Mouse (Mus musculus): Measurements from ENCODE around the gene Ankrd31. TPM values are rescaled to one million over a fixed set of nuclear protein-coding genes. Genes with fewer than 3 reads are reported as not detected.
A peak's percentile ranks its signal among the peaks of the same experiment; 100 is the strongest.

Gene Ankrd31
- total and polyA plus RNA-seq, 3 experiments, result not detected

DNA sequence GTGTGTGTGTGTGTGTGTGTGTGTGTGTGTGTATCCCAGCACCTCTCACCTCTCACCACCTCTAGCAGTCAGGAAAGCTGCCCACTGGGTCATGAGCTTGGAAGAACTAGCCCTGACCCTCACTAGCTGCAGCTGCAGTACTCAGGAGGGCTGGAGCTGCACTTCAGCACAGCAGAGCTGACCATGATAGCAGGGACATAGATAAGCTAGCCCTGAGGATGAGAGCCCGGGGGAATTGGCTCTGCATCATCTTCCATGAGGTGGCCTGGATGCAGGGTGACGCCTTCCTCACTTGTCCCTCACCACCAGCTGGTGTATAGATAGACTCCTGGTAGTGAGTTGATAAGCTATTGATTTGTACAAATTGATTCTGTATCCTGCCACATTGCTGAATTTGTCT is 28.1 kb upstream of the Ankrd31 start:
- H3K4me3 ChIP-seq, result no peak overlapping the region
- no peak for TF ChIP-seq POLR2A (IDR thresholded peaks at IDR 0.05; ENCODE audit: insufficient read depth, low read depth, low read length)
- no peak for TF ChIP-seq CTCF (IDR thresholded peaks at IDR 0.05)
- TF ChIP-seq EP300 (IDR thresholded peaks at IDR 0.05; ENCODE audit: insufficient read depth, low read depth, low read length), result no peak
- H3K79me2 ChIP-seq (replicated peaks; ENCODE audit: control insufficient read depth, insufficient read depth, low read length), result no peaks in the 10 kb centered on the region
- DNase-seq, result no peak
- 60% methylated on average over 2 of the region's 2 CpGs for WGBS
- intact Hi-C loops (cut with DNase I), result no loop called here
- H3K4me1 ChIP-seq (ENCODE audit: control insufficient read depth, insufficient read depth, low read length), result no peaks in the 10 kb centered on the region
- no peaks in the 10 kb centered on the region for H3K27me3 ChIP-seq (ENCODE audit: control insufficient read depth, insufficient read depth, low read length)
- H3K27ac ChIP-seq, result no peak overlapping the region
- no peak overlapping the region for H3K9ac ChIP-seq (ENCODE audit: low read depth, low read length)
- no peaks in the 10 kb centered on the region for H3K36me3 ChIP-seq (ENCODE audit: control insufficient read depth, insufficient read depth, low read length)

DNA sequence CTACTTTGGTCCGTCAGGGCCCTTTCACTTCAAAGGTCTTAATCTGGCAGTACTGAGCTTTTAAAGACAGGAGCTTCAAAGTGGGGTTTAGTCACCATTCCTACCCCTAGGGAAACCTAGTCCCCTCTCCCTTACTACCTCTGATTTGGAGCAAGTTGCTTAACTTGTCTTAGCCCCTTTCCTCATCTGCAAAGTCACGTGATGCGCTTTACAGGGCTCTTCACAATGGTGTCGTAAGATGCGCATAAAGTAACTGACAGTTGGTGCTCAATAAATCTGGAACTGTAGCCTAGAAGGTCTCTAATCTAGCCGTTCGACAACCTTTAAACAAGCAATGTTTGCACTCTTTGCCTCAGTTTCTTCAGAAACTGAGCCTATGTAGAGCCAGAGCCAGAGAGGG is 19.8 kb upstream of the Ankrd31 start:
- TF ChIP-seq EP300 (IDR thresholded peaks at IDR 0.05; ENCODE audit: insufficient read depth, low read depth, low read length) (no peak), CTCF (IDR thresholded peaks at IDR 0.05) (no peak), POLR2A (IDR thresholded peaks at IDR 0.05; ENCODE audit: insufficient read depth, low read depth, low read length) (no peak)
- H3K4me3 ChIP-seq, result no peak overlapping the region
- no peaks in the 10 kb centered on the region for H3K4me1 ChIP-seq (ENCODE audit: control insufficient read depth, insufficient read depth, low read length)
- H3K27ac ChIP-seq, result no peak overlapping the region
- no peak overlapping the region for H3K9ac ChIP-seq (ENCODE audit: low read depth, low read length)
- H3K36me3 ChIP-seq (ENCODE audit: control insufficient read depth, insufficient read depth, low read length), result no peaks in the 10 kb centered on the region
- H3K79me2 ChIP-seq (replicated peaks; ENCODE audit: control insufficient read depth, insufficient read depth, low read length), result no peaks in the 10 kb centered on the region
- intact Hi-C loops (cut with DNase I), result no loop called here
- 84% methylated on average over 7 of the region's 7 CpGs for WGBS
- no peaks in the 10 kb centered on the region for H3K27me3 ChIP-seq (ENCODE audit: control insufficient read depth, insufficient read depth, low read length)
- no peak for DNase-seq

DNA sequence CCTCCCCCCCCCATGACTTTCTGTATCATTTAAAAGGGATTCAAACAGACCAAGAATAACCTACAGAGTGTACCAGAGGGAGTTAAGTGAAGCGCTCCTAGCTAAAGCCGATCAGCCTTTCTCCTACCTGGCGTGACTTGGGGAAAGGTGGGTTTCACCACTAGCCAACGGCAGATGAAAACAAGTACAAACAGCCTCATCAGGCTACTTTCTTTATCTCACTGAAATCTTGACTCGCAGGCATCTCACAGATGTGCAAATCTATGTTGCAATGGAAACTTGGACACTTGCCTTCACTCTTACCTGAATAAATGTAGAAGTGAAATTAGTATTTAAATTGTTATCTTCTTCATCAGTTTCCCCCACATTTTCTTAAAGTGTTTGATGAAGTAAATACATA is 18.9 kb upstream of the Ankrd31 start:
- no peak overlapping the region for H3K9ac ChIP-seq (ENCODE audit: low read depth, low read length)
- no peak overlapping the region for H3K27ac ChIP-seq
- no peak for DNase-seq
- no peaks in the 10 kb centered on the region for H3K36me3 ChIP-seq (ENCODE audit: control insufficient read depth, insufficient read depth, low read length)
- H3K79me2 ChIP-seq (replicated peaks; ENCODE audit: control insufficient read depth, insufficient read depth, low read length), result no peaks in the 10 kb centered on the region
- intact Hi-C loops (cut with DNase I), result no loop called here
- no peaks in the 10 kb centered on the region for H3K4me1 ChIP-seq (ENCODE audit: control insufficient read depth, insufficient read depth, low read length)
- no peak overlapping the region for H3K4me3 ChIP-seq
- TF ChIP-seq POLR2A (IDR thresholded peaks at IDR 0.05; ENCODE audit: insufficient read depth, low read depth, low read length) (no peak), CTCF (IDR thresholded peaks at IDR 0.05) (no peak), EP300 (IDR thresholded peaks at IDR 0.05; ENCODE audit: insufficient read depth, low read depth, low read length) (no peak)
- no peaks in the 10 kb centered on the region for H3K27me3 ChIP-seq (ENCODE audit: control insufficient read depth, insufficient read depth, low read length)
- WGBS, result 90% methylated on average over 5 of the region's 5 CpGs

DNA sequence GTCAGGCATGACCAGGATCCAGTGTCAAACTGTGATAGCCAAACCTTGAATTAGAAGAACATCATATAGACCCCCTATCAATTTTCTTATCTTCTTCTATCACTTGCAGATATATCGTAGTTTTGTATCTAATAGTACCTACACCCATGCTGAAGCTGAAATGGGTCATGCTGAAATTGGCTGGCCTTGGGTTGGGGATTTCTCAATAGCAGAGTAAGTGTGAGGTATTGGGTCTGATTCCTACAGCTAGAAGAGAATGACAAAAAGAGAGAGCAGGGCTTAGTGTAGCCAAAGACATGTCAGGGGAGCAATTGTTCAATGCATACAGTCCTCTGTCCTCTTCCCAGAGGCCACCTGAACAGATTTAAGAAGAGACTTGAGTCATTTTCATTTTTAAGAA is 18.0 kb upstream of the Ankrd31 start:
- Histone ChIP-seq H3K4me3 (no peak overlapping the region), H3K9ac (ENCODE audit: low read depth, low read length) (no peak overlapping the region), H3K27me3 (ENCODE audit: control insufficient read depth, insufficient read depth, low read length) (no peaks in the 10 kb centered on the region), H3K36me3 (ENCODE audit: control insufficient read depth, insufficient read depth, low read length) (no peaks in the 10 kb centered on the region), H3K79me2 (replicated peaks; ENCODE audit: control insufficient read depth, insufficient read depth, low read length) (no peaks in the 10 kb centered on the region), H3K4me1 (ENCODE audit: control insufficient read depth, insufficient read depth, low read length) (no peaks in the 10 kb centered on the region), H3K27ac (no peak overlapping the region)
- 73% methylated on average over 1 of the region's 1 CpGs for WGBS
- TF ChIP-seq POLR2A (IDR thresholded peaks at IDR 0.05; ENCODE audit: insufficient read depth, low read depth, low read length), result no peak
- no peak for TF ChIP-seq EP300 (IDR thresholded peaks at IDR 0.05; ENCODE audit: insufficient read depth, low read depth, low read length)
- TF ChIP-seq CTCF (IDR thresholded peaks at IDR 0.05), result no peak
- DNase-seq, result no peak
- intact Hi-C loops (cut with DNase I), result no loop called here

DNA sequence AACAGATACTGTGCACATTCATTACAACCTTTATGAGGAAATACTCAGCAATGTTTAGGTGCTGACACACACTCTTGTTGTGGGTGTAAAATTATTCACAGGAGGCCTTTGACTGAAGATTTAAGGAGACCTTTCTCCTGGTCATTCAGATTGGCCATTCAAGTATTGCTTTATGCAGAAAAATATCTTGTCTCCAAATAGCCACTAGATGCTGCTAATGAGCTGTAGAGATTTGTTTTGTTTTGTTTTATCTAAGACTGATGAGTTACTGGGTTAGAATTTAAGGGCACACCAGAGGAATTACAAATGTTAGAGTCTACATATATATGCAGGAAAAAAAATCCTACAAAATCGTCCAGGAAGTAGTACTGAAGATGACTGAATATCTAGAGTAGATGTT is 12.9 kb upstream of the Ankrd31 start:
- Histone ChIP-seq H3K9ac (ENCODE audit: low read depth, low read length) (no peak overlapping the region), H3K4me1 (ENCODE audit: control insufficient read depth, insufficient read depth, low read length) (no peaks in the 10 kb centered on the region), H3K27ac (no peak overlapping the region), H3K79me2 (replicated peaks; ENCODE audit: control insufficient read depth, insufficient read depth, low read length) (no peaks in the 10 kb centered on the region), H3K27me3 (ENCODE audit: control insufficient read depth, insufficient read depth, low read length) (no peaks in the 10 kb centered on the region), H3K4me3 (no peak overlapping the region), H3K36me3 (ENCODE audit: control insufficient read depth, insufficient read depth, low read length) (no peaks in the 10 kb centered on the region)
- DNase-seq, result no peak
- intact Hi-C loops (cut with DNase I), result no loop called here
- TF ChIP-seq POLR2A (IDR thresholded peaks at IDR 0.05; ENCODE audit: insufficient read depth, low read depth, low read length) (no peak), CTCF (IDR thresholded peaks at IDR 0.05) (peak; percentile 32)
- WGBS, result 15% methylated on average over 1 of the region's 1 CpGs

DNA sequence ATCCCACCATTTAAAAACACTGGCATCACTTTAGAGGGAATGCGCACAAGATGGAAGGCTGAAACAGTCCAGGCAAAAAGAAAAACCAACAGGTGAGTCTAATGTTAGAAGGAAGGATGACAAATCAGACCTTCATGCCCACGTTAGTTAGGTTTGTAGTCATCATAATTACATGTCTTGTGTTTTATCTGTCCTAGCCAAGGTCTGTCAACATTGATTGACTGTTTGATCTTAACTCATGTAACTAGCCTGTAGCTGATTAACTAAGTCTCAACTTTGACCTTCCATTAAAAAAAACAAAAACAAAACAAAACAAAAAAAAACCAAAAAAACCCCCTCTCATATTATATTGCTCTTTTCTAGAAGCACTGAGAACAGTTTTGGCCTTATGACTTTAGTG is 7.9 kb upstream of the Ankrd31 start:
- TF ChIP-seq CTCF (IDR thresholded peaks at IDR 0.05) (no peak), EP300 (IDR thresholded peaks at IDR 0.05; ENCODE audit: insufficient read depth, low read depth, low read length) (no peak), POLR2A (IDR thresholded peaks at IDR 0.05; ENCODE audit: insufficient read depth, low read depth, low read length) (no peak)
- no peaks in the 10 kb centered on the region for H3K27me3 ChIP-seq (ENCODE audit: control insufficient read depth, insufficient read depth, low read length)
- H3K4me3 ChIP-seq, result no peak overlapping the region
- no peaks in the 10 kb centered on the region for H3K79me2 ChIP-seq (replicated peaks; ENCODE audit: control insufficient read depth, insufficient read depth, low read length)
- intact Hi-C loops (cut with DNase I), result no loop called here
- H3K36me3 ChIP-seq (ENCODE audit: control insufficient read depth, insufficient read depth, low read length), result no peaks in the 10 kb centered on the region
- no peak overlapping the region for H3K9ac ChIP-seq (ENCODE audit: low read depth, low read length)
- no peak overlapping the region for H3K27ac ChIP-seq
- no peaks in the 10 kb centered on the region for H3K4me1 ChIP-seq (ENCODE audit: control insufficient read depth, insufficient read depth, low read length)
- no peak for DNase-seq
- WGBS, result 84% methylated on average over 2 of the region's 2 CpGs

Measured in heart, adult 2 months (tissue).